Mouse (Mus musculus) heart, postnatal 0 days (tissue): ENCODE data around the gene Dnaic2. TPM values are rescaled to one million over a fixed set of nuclear protein-coding genes. Genes with fewer than 3 reads are reported as not detected.

Source experiments
- ATAC-seq: fragments of 200-750 bp; cut with Nextera tagmentation; 2 replicates; pipeline ENCODE4 v1.8.0; 2017; ENCODE audit warnings: low read depth, moderate number of reproducible peaks, moderate library complexity; ENCODE audit not compliant: insufficient read depth
- DNase-seq: peaks from one replicate; pipeline ENCODE4 v3.0.0-alpha.2; 2016; ENCODE audit warnings: low spot score
- H3K27ac ChIP-seq: fragments of 300-500 bp; sonication (generic); 2 replicates; pipeline ENCODE4 v1.5.1; 2014; ENCODE audit warnings: low read depth, mild to moderate bottlenecking
- H3K27me3 ChIP-seq: fragments of 300-500 bp; sonication (generic); 2 replicates; pipeline ENCODE4 v1.6.1; 2014; ENCODE audit warnings: low read length, mixed read lengths; ENCODE audit not compliant: control insufficient read depth, insufficient read depth
- H3K36me3 ChIP-seq: fragments of 300-500 bp; sonication (generic); replicated peaks from 2 replicates; pipeline ENCODE4 v1.6.1; 2014; ENCODE audit warnings: low read length, mixed read lengths; ENCODE audit not compliant: control insufficient read depth, insufficient read depth
- H3K4me1 ChIP-seq: fragments of 300-500 bp; sonication (generic); 2 replicates; pipeline ENCODE4 v1.6.1; 2014; ENCODE audit warnings: antibody characterized with exemption; ENCODE audit not compliant: control insufficient read depth, insufficient read depth
- H3K4me2 ChIP-seq: fragments of 300-500 bp; sonication (generic); 2 replicates; pipeline ENCODE4 v1.6.1; 2014; ENCODE audit warnings: low read depth, mild to moderate bottlenecking, low read length, moderate library complexity
- H3K4me3 ChIP-seq: fragments of 300-500 bp; sonication (generic); 2 replicates; pipeline ENCODE4 v1.5.1; 2014; ENCODE audit warnings: low read depth, low read length
- H3K9ac ChIP-seq: fragments of 300-500 bp; sonication (generic); replicated peaks from 2 replicates; pipeline ENCODE4 v1.6.1; 2014; ENCODE audit warnings: low read depth, low read length, mixed read lengths
- H3K9me3 ChIP-seq: fragments of 300-500 bp; sonication (generic); replicated peaks from 2 replicates; pipeline ENCODE4 v1.6.1; 2016; ENCODE audit warnings: low read length; ENCODE audit not compliant: control insufficient read depth
- CTCF ChIP-seq: IDR thresholded peaks from 2 replicates; pipeline ENCODE4 v1.5.1; 2016; ENCODE audit warnings: antibody characterized with exemption, control low read depth, low read depth
- EP300 ChIP-seq: IDR thresholded peaks from 2 replicates; pipeline ENCODE4 v1.6.1; 2016; ENCODE audit warnings: antibody characterized with exemption, low read depth
- WGBS: fragments of 180-500 bp; shearing (Covaris S2); extraction: QIAGEN DNeasy Blood & Tissue Kit; methylation state at CpG from one replicate; pipeline ENCODE4 v1.1.7; 2014; 5-methylcytosine and 5-hydroxymethylcytosine counted together
- polyA plus RNA-seq: library from polyadenylated mRNA; unstranded; fragments of >200 nt; fragmentation: Nextera tagmentation; extraction: Ambion mirVana; gene quantifications from 2 replicates; pipeline ENCODE4 v1.2.1, GENCODE M21; 2015
- total RNA-seq: library from RNA; depleted of rRNA; stranded (reverse); fragments of >200 nt; gene quantifications from 2 replicates; pipeline ENCODE4 v1.2.3, GENCODE M21; 2014; ENCODE audit warnings: low replicate concordance

Dnaic2 gene
- total and polyA plus RNA-seq, 2 experiments from 2014 or later = 0.33 TPM; not detected in 1

- H3K4me1 ChIP-seq = 0 out of 2 replicates have a peak, but pooled peaks cover 13% of the 10 kb centered on the region
- no peak for DNase-seq
- peak overlapping the region; percentile 60 for H3K4me2 ChIP-seq
- H3K27ac ChIP-seq = no peak overlapping the region
- peak overlapping the region; percentile 45 for H3K4me3 ChIP-seq
- peaks cover 88% of the 10 kb centered on the region for H3K27me3 ChIP-seq
- TF ChIP-seq EP300 = no peak
- no peak for TF ChIP-seq CTCF
- no peaks in the 10 kb centered on the region for H3K36me3 ChIP-seq
- H3K9me3 ChIP-seq = no peaks in the 10 kb centered on the region
- H3K9ac ChIP-seq = no peak overlapping the region
- WGBS = 4% methylated on average over 44 of the region's 50 CpGs
- no peak for ATAC-seq
Observed at GRCm38 (mm10) chr11:114791351-114791889, 64.2 kb downstream of the Dnaic2 start.

GRCm38 (mm10) chr11:114791891-114792411, 64.7 kb downstream of the Dnaic2 start:
- no peak for DNase-seq

GRCm38 (mm10) chr11:114792931-114793494, 65.8 kb downstream of the Dnaic2 start:
- TF ChIP-seq EP300 (no peak), CTCF (no peak)
- H3K4me1 ChIP-seq = 0 out of 2 replicates have a peak, but pooled peaks cover 13% of the 10 kb centered on the region
- H3K9me3 ChIP-seq = no peaks in the 10 kb centered on the region
- no peak overlapping the region for H3K4me3 ChIP-seq
- H3K4me2 ChIP-seq = no peak overlapping the region
- no peak overlapping the region for H3K9ac ChIP-seq
- H3K36me3 ChIP-seq = no peaks in the 10 kb centered on the region
- peaks cover 76% of the 10 kb centered on the region for H3K27me3 ChIP-seq
- DNase-seq (no peak), ATAC-seq (no peak)
- no peak overlapping the region for H3K27ac ChIP-seq
- 49% methylated on average over 5 of the region's 5 CpGs for WGBS

More at GRCm38 (mm10) chr11:114791891-114792411, 64.7 kb downstream of the Dnaic2 start:
- 0 out of 2 replicates have a peak, but pooled peaks cover 13% of the 10 kb centered on the region for H3K4me1 ChIP-seq
- H3K9me3 ChIP-seq = no peaks in the 10 kb centered on the region
- no peak for ATAC-seq
- peaks cover 83% of the 10 kb centered on the region for H3K27me3 ChIP-seq
- H3K9ac ChIP-seq = no peak overlapping the region
- H3K36me3 ChIP-seq = no peaks in the 10 kb centered on the region
- TF ChIP-seq CTCF (no peak), EP300 (no peak)
- H3K4me3 ChIP-seq = peak overlapping the region; percentile 45
- peak overlapping the region; percentile 60 for H3K4me2 ChIP-seq
- WGBS = 2% methylated on average over 59 of the region's 59 CpGs
- H3K27ac ChIP-seq = no peak overlapping the region

DNA sequence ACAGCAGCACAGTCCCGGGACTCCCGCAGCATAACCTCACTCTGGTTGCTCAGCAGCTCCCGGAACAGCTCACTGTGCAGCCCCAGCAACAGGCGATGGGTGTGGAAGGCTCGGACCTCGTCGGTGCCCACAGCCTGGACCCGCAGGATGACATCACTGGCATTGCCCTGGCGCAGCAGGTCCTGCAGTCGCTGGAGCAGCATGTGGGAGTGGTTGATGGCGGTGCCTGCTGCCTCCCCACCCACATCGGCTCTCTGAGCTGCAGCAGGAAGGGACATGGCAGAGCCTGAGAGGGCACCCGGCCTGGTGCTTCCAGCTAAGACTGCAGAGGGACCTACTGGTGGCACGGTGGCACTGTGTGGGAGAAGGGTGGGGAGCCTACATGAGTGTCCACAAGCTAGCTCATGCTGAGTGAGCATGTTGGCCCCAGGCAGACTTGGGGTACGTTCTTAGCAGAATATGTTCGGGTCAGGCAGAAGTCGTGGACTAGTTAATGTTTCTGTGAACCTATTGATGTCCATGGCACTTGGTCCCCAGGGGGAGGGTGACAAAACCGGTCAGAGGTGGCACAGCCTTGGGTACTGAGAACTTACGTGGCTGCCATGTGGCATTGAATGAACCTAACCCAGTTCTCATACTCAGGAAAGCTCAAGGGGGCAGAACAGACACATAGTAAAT, 66.8 kb downstream of the Dnaic2 start:
- H3K4me3 ChIP-seq = no peak overlapping the region
- H3K9me3 ChIP-seq = no peaks in the 10 kb centered on the region
- no peak overlapping the region for H3K9ac ChIP-seq
- no peak overlapping the region for H3K27ac ChIP-seq
- TF ChIP-seq CTCF = no peak
- no peak for TF ChIP-seq EP300
- no peaks in the 10 kb centered on the region for H3K36me3 ChIP-seq
- no peak for ATAC-seq
- H3K4me1 ChIP-seq = 0 out of 2 replicates have a peak, but pooled peaks cover 13% of the 10 kb centered on the region
- 64% methylated on average over 19 of the region's 19 CpGs for WGBS
- DNase-seq = no peak
- peaks cover 66% of the 10 kb centered on the region for H3K27me3 ChIP-seq
- H3K4me2 ChIP-seq = no peak overlapping the region

- Histone ChIP-seq H3K4me1 (0 out of 2 replicates have a peak, but pooled peaks cover 10% of the 10 kb centered on the region), H3K36me3 (no peaks in the 10 kb centered on the region), H3K27me3 (peaks cover 59% of the 10 kb centered on the region), H3K9me3 (no peaks in the 10 kb centered on the region), H3K4me3 (no peak overlapping the region), H3K27ac (no peak overlapping the region), H3K4me2 (no peak overlapping the region), H3K9ac (no peak overlapping the region)
- DNase-seq = no peak
- ATAC-seq = no peak
- WGBS = 49% methylated on average over 4 of the region's 4 CpGs
- no peak for TF ChIP-seq EP300
- no peak for TF ChIP-seq CTCF
Observed at GRCm38 (mm10) chr11:114794691-114795090, 67.5 kb downstream of the Dnaic2 start.
